Mouse (Mus musculus): ENCODE data around the gene Vgll4.

DNA sequence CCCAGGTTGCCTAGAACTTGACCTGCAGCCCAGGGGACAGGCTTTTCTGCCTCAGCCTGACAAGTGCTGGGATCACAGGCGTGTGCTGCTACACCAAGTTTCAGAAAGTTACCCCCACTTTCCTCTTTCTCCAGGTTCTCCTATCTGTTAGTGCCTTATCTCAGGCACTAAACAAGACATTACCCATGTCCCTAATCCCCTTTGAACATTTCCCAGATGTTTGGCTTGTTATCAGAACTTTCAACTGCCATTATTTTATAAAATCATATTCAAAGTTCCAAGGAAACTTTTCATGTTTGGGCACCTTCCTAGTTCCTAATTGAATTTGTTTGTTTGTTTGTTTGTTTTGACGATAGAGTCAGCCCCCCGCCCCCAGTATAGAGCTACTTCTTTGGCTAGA lies 4.0 kb downstream of the Vgll4 start:
- TF ChIP-seq CHD2 (IDR thresholded peaks at IDR 0.05; ENCODE audit: low read depth, low read length), result no peak
- TF ChIP-seq MAFK (IDR thresholded peaks at IDR 0.05; ENCODE audit: insufficient read depth, low read depth, low read length), result no peak
- no peak for TF ChIP-seq ZC3H11A (IDR thresholded peaks at IDR 0.05; ENCODE audit: borderline replicate concordance, low read depth, low read length)
- TF ChIP-seq ZNF384 (IDR thresholded peaks at IDR 0.05; ENCODE audit: low read depth, low read length), result no peak
